Mouse (Mus musculus) left cerebral cortex, adult 8-10 months (tissue): Measurements from ENCODE around the gene Sdhaf1. TPM values are rescaled to one million over a fixed set of nuclear protein-coding genes. Genes with fewer than 3 reads are reported as not detected.

ENCODE experiments used
- DNase-seq, 2 experiments: peaks; one replicate each; pipeline ENCODE4 v3.0.0; 2022; ENCODE audit warnings: low spot score in 2 of 2
- total RNA-seq, 4 experiments: library from RNA; stranded (reverse); gene quantifications; 2 replicates each; pipeline ENCODE4 v1.2.4; 2022

Gene Sdhaf1
- total RNA-seq, 4 experiments from 2014 or later: 8.3 to 10.0 (median 9.0) TPM

DNA sequence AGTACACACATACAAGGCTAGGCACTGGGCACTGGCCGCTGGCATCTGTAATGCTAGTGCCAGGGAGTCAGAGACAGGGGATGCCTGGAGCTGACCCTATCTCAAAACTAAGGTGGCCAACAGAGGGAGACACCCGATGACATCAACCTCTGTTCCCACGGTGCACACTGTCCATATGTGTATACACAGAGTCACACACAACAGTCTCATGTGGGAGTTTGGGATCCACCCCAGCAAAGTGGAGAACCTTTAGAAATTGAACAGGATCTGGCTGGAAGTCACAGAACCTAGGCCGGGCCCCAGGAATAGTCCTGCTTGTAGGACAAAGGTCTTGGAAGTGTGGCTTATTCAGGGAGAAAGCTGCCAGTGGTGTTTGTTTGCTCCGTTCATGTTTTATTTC lies 29.4 kb downstream of the Sdhaf1 start:
- no peak for DNase-seq

DNA sequence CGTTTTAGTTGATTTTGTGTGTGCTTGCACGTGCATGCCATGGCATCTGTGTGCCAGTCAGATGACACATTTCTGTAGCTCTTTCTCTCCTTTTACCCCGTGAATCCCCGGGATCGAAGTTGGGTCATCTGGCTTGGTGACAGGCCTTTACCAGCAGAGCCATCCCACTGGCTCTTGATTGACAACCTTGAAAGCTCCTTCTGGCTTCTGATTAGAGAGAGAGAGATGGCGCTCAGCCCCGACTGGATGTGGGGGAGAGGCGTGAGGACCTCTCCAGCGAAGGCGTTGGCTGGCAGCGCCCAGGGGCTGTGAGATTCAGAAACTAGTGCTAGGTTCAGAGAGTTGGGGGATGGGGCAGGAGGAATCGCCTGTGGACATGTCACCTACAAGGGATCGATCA lies 29.9 kb downstream of the Sdhaf1 start:
- DNase-seq: no peak

DNA sequence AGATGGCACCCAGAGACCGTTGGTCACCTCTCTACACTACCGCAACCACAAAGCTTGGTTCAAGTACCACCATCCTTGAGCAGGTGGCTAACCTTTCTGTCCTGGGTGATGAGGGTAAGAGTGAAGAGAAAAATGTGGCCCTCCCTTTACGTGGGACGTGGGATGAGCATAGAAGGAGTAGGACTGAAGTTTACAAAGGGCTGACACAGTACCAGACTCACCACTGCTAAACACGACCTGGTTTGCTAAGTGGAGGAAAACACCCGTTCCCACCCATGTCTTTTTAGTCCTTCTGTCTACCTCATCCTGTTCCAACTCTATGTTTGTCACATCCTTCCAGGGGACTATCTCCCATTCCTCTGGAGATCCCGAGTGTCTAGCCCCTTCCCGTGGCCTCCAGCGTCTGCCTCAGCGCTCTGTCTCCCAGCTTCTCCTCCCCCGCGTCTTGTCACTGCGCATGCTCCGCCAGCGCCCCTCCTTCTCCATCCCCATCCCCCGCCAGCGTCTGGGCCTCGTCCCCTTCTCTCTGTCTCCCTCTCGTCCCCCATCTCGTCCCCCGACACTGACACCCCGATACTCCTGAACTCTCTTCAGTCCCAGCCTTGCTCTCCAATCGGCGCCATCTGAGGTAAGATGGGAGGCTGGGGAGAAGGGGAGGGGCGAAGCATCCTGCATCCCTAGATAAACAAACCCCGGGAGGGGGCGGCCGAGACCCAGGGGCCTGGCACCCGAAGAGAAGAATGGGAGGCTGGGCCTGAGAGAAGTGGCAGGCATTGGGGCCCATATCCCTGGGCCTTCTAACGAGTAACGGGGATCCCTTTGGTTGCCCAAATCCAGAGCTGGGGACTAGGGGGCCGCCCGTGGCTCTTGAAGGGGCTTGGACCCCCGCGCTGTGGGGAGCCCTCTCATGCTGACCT lies 32.2 kb downstream of the Sdhaf1 start, which contains the start of gene Clip3:
TSS of gene Clip3 (plus strand) at position 514 of the 917 bp plus-strand sequence.
- peak; percentile 81 to 87 for DNase-seq

DNA sequence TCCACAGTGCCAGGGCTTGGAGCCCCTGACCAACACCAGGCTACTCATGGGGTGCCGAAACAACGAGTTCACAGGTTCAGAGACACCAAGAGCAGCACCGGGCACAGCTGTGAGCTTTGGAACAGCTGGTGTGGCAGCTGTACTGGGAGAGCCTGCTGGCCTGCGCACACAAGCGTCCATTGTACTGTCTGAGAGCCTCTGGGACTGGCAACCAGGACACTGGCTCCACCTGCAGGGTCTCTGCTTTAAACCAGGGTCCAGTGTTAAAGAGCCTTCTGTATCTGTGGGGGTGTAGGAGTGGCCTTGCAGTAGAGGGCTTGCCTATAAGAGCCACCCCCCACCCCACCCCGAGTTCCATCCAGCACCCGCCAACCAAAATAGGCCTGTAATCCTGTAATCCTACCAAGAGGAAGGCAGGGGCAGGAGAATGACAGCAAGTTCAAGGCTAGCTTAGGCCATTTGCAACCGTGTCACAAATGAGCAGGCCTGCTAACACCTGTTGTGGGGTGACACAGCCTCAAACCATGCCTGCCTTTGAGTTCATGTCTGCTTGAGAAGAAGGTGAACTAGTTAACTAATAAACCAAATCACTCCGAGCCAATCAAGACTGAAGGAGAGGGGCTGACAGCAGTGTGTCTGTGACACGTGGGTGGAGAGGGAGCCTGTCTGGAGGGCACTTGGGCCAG lies 33.8 kb downstream of the Sdhaf1 start:
- DNase-seq: no peak

DNA sequence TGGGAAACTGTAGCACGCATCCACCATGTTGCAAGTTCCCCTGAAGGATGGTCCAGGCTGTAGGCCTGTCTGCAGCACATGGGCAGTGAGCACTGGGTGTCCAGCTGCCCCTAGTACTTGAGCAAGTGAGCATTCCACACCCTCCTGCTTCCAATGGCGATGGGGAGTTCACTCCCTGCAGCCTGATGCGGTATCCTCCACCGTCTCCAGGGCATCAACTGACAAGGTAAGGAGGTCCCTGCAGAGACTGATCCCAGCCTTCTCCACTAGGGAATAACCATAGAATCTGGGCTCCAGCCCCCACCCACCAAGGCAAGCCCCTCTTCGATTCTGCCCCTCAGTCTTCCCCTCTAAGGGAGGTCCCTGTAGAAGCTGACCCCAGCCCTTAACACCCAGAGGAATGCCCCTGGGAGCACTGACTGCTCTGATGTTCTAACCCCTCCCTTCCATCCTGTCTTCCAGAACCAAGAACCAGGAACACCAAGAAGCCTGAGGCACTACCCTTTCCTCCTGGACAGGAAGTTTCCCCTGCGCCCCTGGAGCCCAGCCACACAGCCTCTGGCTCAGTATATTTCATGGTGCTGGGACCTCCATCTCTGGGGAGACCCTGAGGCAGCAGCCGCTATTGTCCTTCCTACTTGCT lies 34.5 kb downstream of the Sdhaf1 start:
- no peak for DNase-seq

DNA sequence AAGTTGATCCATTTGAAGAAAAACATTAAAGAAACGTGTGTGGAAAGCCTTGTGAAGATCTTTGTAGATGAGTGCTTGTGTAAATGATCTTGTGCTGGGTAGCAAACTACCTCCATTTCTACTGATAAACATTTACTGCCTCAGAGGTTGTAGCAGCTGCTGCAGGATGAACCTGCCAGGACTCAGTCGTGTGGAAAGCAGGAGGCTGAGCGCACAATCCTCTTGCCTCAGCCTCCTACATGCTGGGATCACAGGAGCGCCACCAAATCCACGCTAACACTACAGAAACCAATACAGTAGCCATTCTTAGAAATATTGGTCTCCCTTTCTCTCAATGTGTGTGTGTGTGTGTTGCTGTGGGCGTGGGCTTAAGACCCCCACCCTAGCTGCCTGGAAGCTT lies 35.6 kb downstream of the Sdhaf1 start:
- no peak for DNase-seq

DNA sequence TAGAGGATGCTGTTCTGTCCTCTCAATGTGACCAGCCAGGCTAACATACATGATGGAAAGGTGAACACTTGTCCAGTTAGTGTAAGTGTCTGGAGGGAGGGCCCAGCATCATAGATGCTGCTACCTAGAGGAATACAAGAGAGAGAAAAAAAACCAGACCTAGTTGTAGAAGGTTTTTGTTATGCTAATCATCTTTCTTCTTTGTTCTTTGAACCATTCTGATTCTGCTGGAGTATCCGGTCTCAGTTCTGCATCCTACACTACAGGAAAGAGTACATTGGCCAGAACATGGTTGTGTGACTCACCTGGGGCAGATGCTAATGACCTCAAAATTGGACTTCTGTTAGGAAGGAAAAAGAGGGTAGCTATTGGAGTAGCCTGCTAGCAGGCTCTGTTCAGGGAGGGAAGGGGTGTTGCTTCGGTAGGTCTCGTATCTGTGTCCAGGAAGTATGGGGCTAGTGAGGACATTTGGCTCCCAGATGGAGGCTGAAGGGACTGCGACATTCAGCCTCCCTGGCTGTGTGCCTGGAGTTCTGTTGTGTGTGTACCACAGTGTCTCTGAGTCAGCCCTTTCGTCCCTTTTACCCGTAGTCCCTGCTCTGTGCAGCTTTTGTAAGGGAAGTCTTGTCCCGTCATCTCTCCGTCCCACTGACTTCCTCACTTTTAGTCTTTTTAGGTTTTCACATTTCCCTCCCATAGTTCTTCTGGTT lies 36.8 kb downstream of the Sdhaf1 start:
- DNase-seq: no peak

DNA sequence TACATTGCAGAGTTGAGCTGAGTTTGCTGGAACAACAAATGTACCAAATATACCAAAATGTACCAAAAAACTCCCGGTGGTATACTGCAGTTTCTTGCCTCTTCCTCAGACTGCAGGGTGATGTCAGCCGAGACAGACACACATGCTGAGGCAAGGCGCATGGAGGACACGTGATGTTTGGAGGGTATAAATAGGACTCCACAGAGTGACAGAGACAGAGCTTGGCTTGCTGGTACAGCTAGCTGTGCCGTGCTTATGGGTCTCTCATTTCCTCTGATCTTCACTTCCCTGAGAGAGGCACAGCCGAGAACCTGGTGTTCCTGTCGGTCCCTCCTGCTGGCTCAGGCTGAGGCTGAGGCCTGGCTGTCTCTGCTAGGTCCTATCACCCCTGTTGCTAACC lies 41.0 kb downstream of the Sdhaf1 start:
- no peak for DNase-seq

DNA sequence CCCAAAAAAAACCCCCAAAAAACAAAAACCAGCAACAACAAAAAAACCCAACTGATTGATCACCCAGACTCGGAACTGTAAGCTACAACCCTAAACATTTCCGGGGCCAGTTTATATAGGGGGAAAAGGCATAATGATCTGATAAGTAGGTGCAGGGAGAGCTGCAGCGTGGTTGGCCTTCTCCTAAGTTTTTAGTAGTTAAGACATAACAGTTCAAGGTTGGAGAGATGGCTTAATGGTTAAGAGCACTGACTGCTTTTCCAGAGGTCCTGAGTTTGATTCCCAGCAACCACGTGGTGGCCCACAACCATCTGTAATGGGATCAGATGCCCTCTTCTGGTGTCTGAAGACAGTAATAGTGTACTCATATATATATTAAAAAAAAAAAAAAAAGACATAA lies 42.2 kb downstream of the Sdhaf1 start:
- DNase-seq: no peak

DNA sequence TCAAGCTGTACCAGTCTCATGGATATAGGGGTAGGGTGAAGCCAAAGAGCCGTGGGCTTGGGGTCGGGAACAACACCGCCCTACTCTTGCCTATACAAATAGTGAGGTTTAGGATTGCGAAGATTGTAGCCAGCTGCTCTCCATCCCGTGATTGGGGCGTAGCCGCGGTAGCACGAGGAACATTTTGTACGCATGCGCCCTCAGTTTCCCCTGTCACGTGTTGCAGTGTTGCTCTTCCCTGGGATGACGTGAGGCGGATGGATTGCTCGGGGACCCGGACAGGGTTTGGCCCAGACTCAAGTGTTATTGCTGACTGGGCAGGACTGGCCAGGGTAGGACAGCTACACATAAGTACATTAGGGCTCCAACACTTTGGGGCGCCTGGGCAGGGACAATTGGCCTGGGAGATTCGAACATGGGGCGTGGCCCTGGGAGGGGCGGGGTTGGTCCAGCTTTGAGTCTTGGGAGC lies 43.0 kb downstream of the Sdhaf1 start:
- DNase-seq: peak; percentile 79 to 89

DNA sequence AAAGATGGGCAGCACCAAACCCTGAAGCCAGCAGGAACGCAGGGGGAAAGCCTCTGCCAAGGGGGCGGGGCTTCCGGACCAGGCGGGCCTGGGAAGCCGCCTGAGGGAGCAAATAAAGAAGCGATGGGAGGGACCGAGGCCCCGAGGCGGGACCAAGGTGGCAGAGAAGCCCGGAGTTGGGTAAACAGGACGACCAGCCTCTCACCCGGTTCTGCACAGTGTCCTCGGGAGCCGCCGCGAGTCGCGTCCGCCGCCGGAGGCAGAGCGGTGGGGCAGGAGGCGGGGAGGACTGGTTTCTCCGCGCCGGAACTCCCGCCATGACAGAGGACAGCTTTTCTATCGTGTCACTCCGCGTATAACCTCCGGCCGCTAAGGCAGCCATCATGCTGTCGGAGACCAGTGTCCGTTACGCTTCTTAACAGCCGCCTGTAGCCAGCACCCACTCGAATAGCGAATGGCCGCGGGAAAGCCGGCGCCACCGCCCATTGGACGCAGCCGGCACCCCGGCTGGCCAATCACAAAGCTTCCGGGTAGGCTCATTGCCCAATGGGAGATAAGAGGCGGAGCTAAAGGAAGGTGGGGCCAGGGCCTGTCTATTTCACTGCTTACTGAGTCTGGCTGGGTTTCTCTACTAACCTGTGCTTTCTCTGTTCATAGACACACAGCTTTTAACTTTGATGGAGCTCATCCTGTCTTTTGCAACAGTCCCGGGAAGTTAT lies 43.6 kb downstream of the Sdhaf1 start, which contains the start of the genes Thap8 and Wdr62:
TSS of gene Thap8 (plus strand) at position 144 of the 719 bp plus-strand sequence.
TSS of gene Wdr62 (minus strand) at position 469 of the 719 bp plus-strand sequence.
- DNase-seq: peak; percentile 78 to 84

DNA sequence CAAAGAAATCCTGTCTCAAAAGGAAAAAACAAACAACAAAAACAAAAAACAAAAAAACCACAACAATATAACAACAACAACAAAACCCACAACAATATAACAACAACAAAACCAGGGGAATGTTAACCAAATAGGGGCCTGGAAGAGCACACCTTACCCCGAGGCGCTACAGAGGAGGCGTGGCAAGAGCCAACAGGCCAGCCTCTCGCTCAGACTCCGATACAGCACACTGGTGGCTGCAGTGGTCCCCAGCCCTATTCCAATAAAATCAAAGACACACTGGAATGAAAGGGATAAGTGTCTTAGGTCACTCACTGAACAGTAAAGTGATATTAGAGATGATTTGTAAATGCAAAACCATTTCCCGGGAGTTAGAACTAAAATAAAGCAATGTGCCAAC lies 44.2 kb downstream of the Sdhaf1 start:
- DNase-seq: no peak

DNA sequence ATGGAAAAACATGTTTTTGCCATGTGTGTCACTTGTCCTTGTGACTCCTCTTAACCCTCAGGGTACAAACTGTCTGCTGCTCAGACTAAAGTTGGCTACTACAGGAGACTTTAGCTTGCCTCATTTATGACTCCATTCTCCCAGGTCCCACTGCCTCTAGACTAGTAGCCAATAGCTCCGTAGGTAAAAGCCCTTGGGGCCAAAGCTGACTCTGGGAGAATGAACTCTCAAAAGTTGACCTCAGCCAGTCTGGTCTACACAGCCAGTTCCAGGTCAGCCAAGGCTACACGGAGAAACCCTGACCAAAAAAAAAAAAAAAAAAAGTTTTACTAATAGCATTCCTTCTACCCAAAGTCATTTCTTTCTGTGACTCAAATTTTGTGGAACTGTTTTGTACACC lies 44.8 kb downstream of the Sdhaf1 start:
- DNase-seq: no peak

DNA sequence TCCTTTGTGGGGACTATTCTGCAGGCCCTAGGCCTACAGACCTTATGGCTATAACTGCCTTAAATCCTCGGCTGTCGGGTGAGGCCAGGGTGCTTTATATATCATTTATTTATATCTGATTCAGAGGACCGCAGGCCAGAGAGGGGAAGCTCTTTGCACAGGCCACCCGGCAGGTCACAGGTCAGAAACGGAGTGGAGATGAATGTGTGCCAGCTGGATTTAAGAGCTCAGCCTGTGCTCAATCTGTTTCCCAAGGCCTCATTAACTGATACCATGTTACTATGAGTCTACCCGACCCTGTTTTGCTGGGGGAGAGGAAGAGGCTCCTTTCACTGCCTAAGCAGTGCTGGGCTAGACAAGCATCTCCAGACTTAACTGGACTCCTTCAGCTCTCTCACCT lies 49.3 kb downstream of the Sdhaf1 start:
- no peak for DNase-seq

Other genes starting within 250 kb of the Sdhaf1 start
- gene Gm26920, start 233.5 kb downstream of the Sdhaf1 start, total RNA-seq: under 1 TPM in 1 of 4 experiments, not detected in 3; 0.58 TPM
- gene Zfp566, start 233.4 kb downstream of the Sdhaf1 start, total RNA-seq: 10 to 100 TPM in 2 of 4 experiments, 1 to 10 TPM in 2; 9.3 to 11.2 (median 10.4) TPM
- gene Zfp260, start 229.1 kb downstream of the Sdhaf1 start, total RNA-seq: 10 to 100 TPM; 65.7 to 79.1 (median 70.9) TPM
- 10 to 100 TPM; 28.9 to 31.5 (median 30.1) TPM for gene Zfp382, start 202.0 kb downstream of the Sdhaf1 start, total RNA-seq
- 10 to 100 TPM; 45.6 to 47.7 (median 46.7) TPM for gene Zfp146, start 154.1 kb downstream of the Sdhaf1 start, total RNA-seq
- 1 to 10 TPM; 3.7 to 9.1 (median 5.7) TPM for gene Cox7a1, start 139.8 kb downstream of the Sdhaf1 start, total RNA-seq
- 100 to 1,000 TPM; 173 to 205 (median 180) TPM for gene Capns1, start 125.1 kb downstream of the Sdhaf1 start, total RNA-seq
- 10 to 100 TPM; 56.6 to 66.4 (median 60.7) TPM for gene Polr2i, start 91.9 kb downstream of the Sdhaf1 start, total RNA-seq
- 100 to 1,000 TPM; 119 to 124 (median 122) TPM for gene Tbcb, start 91.6 kb downstream of the Sdhaf1 start, total RNA-seq
- gene Ovol3, start 88.2 kb downstream of the Sdhaf1 start, total RNA-seq: not detected
- under 1 TPM; 0.36 to 0.50 (median 0.38) TPM for gene Thap8, start 43.8 kb downstream of the Sdhaf1 start, total RNA-seq
- 1 to 10 TPM; 1.4 to 2.9 (median 1.8) TPM for gene Wdr62, start 43.5 kb downstream of the Sdhaf1 start, total RNA-seq
- gene Clip3, start 32.2 kb downstream of the Sdhaf1 start, total RNA-seq: 100 to 1,000 TPM; 377 to 471 (median 424) TPM
- gene Alkbh6, start 15.2 kb downstream of the Sdhaf1 start, total RNA-seq: 10 to 100 TPM; 60.6 to 74.5 (median 62.8) TPM
- 10 to 100 TPM in 1 of 4 experiments, 1 to 10 TPM in 3; 7.4 to 10.5 (median 8.8) TPM for gene Syne4, start 9.1 kb downstream of the Sdhaf1 start, total RNA-seq
- under 1 TPM in 3 of 4 experiments, not detected in 1; 0.34 to 0.87 (median 0.48) TPM for gene E130208F15Rik, start 2.2 kb downstream of the Sdhaf1 start, total RNA-seq
- 10 to 100 TPM; 29.0 to 31.8 (median 31.0) TPM for gene Lrfn3, start 38.9 kb upstream of the Sdhaf1 start, total RNA-seq
- gene Tyrobp, start 89.9 kb upstream of the Sdhaf1 start, total RNA-seq: 100 to 1,000 TPM in 2 of 4 experiments, 10 to 100 TPM in 2; 25.2 to 334 (median 134) TPM
- gene Hcst, start 96.0 kb upstream of the Sdhaf1 start, total RNA-seq: 1 to 10 TPM in 3 of 4 experiments, not detected in 1; 1.4 to 3.0 (median 2.1) TPM
- gene Nfkbid, start 97.8 kb upstream of the Sdhaf1 start, total RNA-seq: 1 to 10 TPM; 2.2 to 4.5 (median 2.8) TPM
- 1,000 to 10,000 TPM; 1,239 to 1,309 (median 1,269) TPM for gene Aplp1, start 121.6 kb upstream of the Sdhaf1 start, total RNA-seq
- 10 to 100 TPM in 1 of 4 experiments, 1 to 10 TPM in 3; 5.5 to 10.2 (median 7.5) TPM for gene Kirrel2, start 133.8 kb upstream of the Sdhaf1 start, total RNA-seq
- gene Nphs1, start 134.4 kb upstream of the Sdhaf1 start, total RNA-seq: under 1 TPM; 0.68 to 0.82 (median 0.75) TPM
- not detected for gene Prodh2, start 169.7 kb upstream of the Sdhaf1 start, total RNA-seq
- 100 to 1,000 TPM; 177 to 184 (median 178) TPM for gene Arhgap33, start 211.2 kb upstream of the Sdhaf1 start, total RNA-seq
- gene Hspb6, start 228.3 kb upstream of the Sdhaf1 start, total RNA-seq: 1 to 10 TPM; 5.5 to 8.1 (median 6.4) TPM
- 1 to 10 TPM; 3.4 to 4.4 (median 4.0) TPM for gene Proser3, start 228.4 kb upstream of the Sdhaf1 start, total RNA-seq
- gene Lin37, start 235.9 kb upstream of the Sdhaf1 start, total RNA-seq: 10 to 100 TPM; 33.8 to 45.0 (median 41.1) TPM
- gene U2af1l4, start 239.4 kb upstream of the Sdhaf1 start, total RNA-seq: 10 to 100 TPM; 61.5 to 76.6 (median 71.7) TPM
- 1 to 10 TPM; 5.7 to 7.5 (median 6.3) TPM for gene Gm49396, start 239.4 kb upstream of the Sdhaf1 start, total RNA-seq
- 100 to 1,000 TPM in 3 of 4 experiments, 10 to 100 TPM in 1; 97.2 to 102 (median 101) TPM for gene Psenen, start 239.7 kb upstream of the Sdhaf1 start, total RNA-seq
- 1 to 10 TPM; 2.5 to 3.8 (median 2.8) TPM for gene Igflr1, start 241.5 kb upstream of the Sdhaf1 start, total RNA-seq